Mouse (Mus musculus): ENCODE measurements around the gene Znrd1. TPM values are rescaled to one million over a fixed set of nuclear protein-coding genes. Genes with fewer than 3 reads are reported as not detected.
A peak's percentile ranks its signal among the peaks of the same experiment; 100 is the strongest.

Znrd1 gene
- polyA plus RNA-seq, 1 experiment from 2014 or later: 98.4 TPM

DNA sequence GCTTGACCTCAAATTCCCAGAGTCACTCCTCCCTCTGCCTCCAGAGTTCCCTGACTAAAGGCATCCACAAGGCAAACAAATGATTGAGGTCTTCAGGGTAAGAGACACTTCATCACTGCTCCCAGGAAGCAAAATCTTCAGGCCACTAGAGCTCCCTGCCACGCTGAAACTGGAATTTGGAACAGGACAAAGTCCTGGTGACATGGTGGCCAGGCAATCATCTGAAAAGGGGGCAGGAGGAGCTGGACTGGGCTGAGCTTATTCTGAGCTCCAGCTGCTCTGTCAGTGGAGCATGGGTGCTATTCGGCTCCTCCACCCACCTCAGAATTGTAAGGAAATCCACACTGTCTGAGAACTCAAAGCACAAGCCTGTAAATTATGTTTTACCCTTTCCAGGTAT lies 46.3 kb downstream of the Znrd1 start:
- WGBS: 49% methylated on average over 2 of the region's 2 CpGs
- Histone ChIP-seq H3K4me2 (no peak overlapping the region), H3K9ac (no peak overlapping the region), H3K4me1 (no peaks in the 10 kb centered on the region), H3K36me3 (no peaks in the 10 kb centered on the region), H3K4me3 (no peak overlapping the region), H3K9me3 (no peaks in the 10 kb centered on the region), H3K27ac (no peak overlapping the region), H3K27me3 (no peaks in the 10 kb centered on the region)
- ATAC-seq (ENCODE audit: borderline replicate concordance, extremely low read depth, low FRiP score, low TSS enrichment): no peak

DNA sequence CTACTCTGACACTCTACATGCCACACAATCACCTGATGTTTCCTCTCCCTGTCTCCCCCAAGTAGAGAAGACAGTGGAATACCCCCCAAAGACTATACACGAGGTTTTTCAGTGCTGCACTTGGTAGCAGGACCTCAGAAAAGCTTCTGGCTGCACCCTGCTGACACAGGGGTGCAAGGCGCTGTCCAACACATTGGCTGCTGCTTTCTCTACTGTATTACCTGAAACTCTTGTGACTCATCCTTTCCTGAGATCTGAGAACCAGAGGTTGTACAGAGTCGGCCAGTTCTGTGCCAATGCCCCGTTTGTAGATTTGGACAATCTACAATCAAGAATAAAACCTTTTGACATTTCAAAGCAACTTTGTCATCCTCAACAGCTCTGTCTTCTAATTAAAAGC lies 48.6 kb downstream of the Znrd1 start:
- Histone ChIP-seq H3K4me1 (no peaks in the 10 kb centered on the region), H3K9ac (no peak overlapping the region), H3K4me2 (no peak overlapping the region), H3K9me3 (no peaks in the 10 kb centered on the region), H3K27ac (no peak overlapping the region), H3K4me3 (no peak overlapping the region), H3K36me3 (no peaks in the 10 kb centered on the region), H3K27me3 (no peaks in the 10 kb centered on the region)
- ATAC-seq (ENCODE audit: borderline replicate concordance, extremely low read depth, low FRiP score, low TSS enrichment): no peak
- 48% methylated on average over 4 of the region's 4 CpGs for WGBS

DNA sequence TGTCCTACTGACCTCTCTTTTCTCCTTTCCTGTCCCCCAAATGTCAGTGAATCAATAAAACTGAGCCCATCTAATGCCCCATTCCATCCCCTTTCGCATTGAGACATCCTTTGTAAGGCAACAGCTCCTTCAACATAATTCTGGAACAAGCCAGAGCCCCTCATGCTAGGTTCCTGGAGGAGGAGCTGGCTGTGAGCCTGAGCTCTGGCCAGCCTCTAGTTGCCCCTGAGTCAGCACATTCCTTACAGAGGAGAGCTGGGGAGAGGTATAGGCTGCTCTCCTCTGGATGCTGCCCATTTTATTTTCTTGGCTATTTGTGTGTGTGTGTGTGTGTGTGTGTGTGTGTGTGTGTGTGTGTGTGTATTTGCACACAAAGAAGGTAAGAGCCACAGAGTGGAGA lies 50.1 kb downstream of the Znrd1 start:
- 0 out of 2 replicates have a peak, but pooled peaks have one; percentile 49 for ATAC-seq (ENCODE audit: borderline replicate concordance, extremely low read depth, low FRiP score, low TSS enrichment)
- Histone ChIP-seq H3K36me3 (no peaks in the 10 kb centered on the region), H3K4me1 (no peaks in the 10 kb centered on the region), H3K9me3 (no peaks in the 10 kb centered on the region), H3K4me3 (no peak overlapping the region), H3K4me2 (no peak overlapping the region), H3K27me3 (no peaks in the 10 kb centered on the region), H3K9ac (no peak overlapping the region), H3K27ac (no peak overlapping the region)
- WGBS: 42% methylated on average over 1 of the region's 1 CpGs

Other genes with a start within 250 kb of the Znrd1 start
- gene H2-M10.5, start 185.6 kb downstream of the Znrd1 start, polyA plus RNA-seq (2015; fragmentation: Nextera tagmentation; extraction: Ambion mirVana): not detected in 2 replicates
- not detected in 2 replicates for gene H2-M10.6, start 146.4 kb downstream of the Znrd1 start, polyA plus RNA-seq (2015; fragmentation: Nextera tagmentation; extraction: Ambion mirVana)
- 39.2 and 43.6 TPM in 2 replicates for gene Trim26, start 121.4 kb downstream of the Znrd1 start, polyA plus RNA-seq (2015; fragmentation: Nextera tagmentation; extraction: Ambion mirVana)
- 0.14 and 0.21 TPM in 2 replicates for gene Trim15, start 91.3 kb downstream of the Znrd1 start, polyA plus RNA-seq (2015; fragmentation: Nextera tagmentation; extraction: Ambion mirVana)
- gene Trim10, start 89.0 kb downstream of the Znrd1 start, polyA plus RNA-seq (2015; fragmentation: Nextera tagmentation; extraction: Ambion mirVana): 4.0 and 5.7 TPM in 2 replicates
- gene Trim40, start 68.4 kb downstream of the Znrd1 start, polyA plus RNA-seq (2015; fragmentation: Nextera tagmentation; extraction: Ambion mirVana): not detected in 2 replicates
- gene Trim31, start 60.4 kb downstream of the Znrd1 start, polyA plus RNA-seq (2015; fragmentation: Nextera tagmentation; extraction: Ambion mirVana): 0.09 and 0.16 TPM in 2 replicates
- gene Rnf39, start 15.6 kb downstream of the Znrd1 start, polyA plus RNA-seq (2015; fragmentation: Nextera tagmentation; extraction: Ambion mirVana): 0.43 and 1.1 TPM in 2 replicates
- gene Ppp1r11, start 6.8 kb downstream of the Znrd1 start, polyA plus RNA-seq (2015; fragmentation: Nextera tagmentation; extraction: Ambion mirVana): 104 and 113 TPM in 2 replicates
- 5.2 and 6.7 TPM in 2 replicates for gene Znrd1as, start within 50 bp of the Znrd1 start, polyA plus RNA-seq (2015; fragmentation: Nextera tagmentation; extraction: Ambion mirVana)
- not detected in 2 replicates for gene 2410137M14Rik, start 22.7 kb upstream of the Znrd1 start, polyA plus RNA-seq (2015; fragmentation: Nextera tagmentation; extraction: Ambion mirVana)
- 0.40 and 0.48 TPM in 2 replicates for gene H2-M5, start 31.0 kb upstream of the Znrd1 start, polyA plus RNA-seq (2015; fragmentation: Nextera tagmentation; extraction: Ambion mirVana)
- 77.9 and 79.8 TPM in 2 replicates for gene Zfp57, start 42.6 kb upstream of the Znrd1 start, polyA plus RNA-seq (2015; fragmentation: Nextera tagmentation; extraction: Ambion mirVana)
- 0.14 TPM in 1 of 2 replicates, not detected in the other for gene Mog, start 64.8 kb upstream of the Znrd1 start, polyA plus RNA-seq (2015; fragmentation: Nextera tagmentation; extraction: Ambion mirVana)
- gene Gabbr1, start 87.4 kb upstream of the Znrd1 start, polyA plus RNA-seq (2015; fragmentation: Nextera tagmentation; extraction: Ambion mirVana): 9.4 and 9.7 TPM in 2 replicates
- gene Olfr90, start 129.9 kb upstream of the Znrd1 start, polyA plus RNA-seq (2015; fragmentation: Nextera tagmentation; extraction: Ambion mirVana): not detected in 2 replicates
- not detected in 2 replicates for gene Olfr91, start 139.7 kb upstream of the Znrd1 start, polyA plus RNA-seq (2015; fragmentation: Nextera tagmentation; extraction: Ambion mirVana)
- not detected in 2 replicates for gene Olfr92, start 161.5 kb upstream of the Znrd1 start, polyA plus RNA-seq (2015; fragmentation: Nextera tagmentation; extraction: Ambion mirVana)
- not detected in 2 replicates for gene Olfr93, start 202.9 kb upstream of the Znrd1 start, polyA plus RNA-seq (2015; fragmentation: Nextera tagmentation; extraction: Ambion mirVana)
- 0.86 TPM in 1 of 2 replicates, not detected in the other for gene Ubd, start 235.3 kb upstream of the Znrd1 start, polyA plus RNA-seq (2015; fragmentation: Nextera tagmentation; extraction: Ambion mirVana)
- not detected in 2 replicates for gene Olfr94, start 242.4 kb upstream of the Znrd1 start, polyA plus RNA-seq (2015; fragmentation: Nextera tagmentation; extraction: Ambion mirVana)

Measured in lung, embryonic 15.5 days (tissue).